Mouse (Mus musculus) limb, embryonic 10.5 days (tissue): ENCODE results near the gene Anxa8. TPM values are rescaled to one million over a fixed set of nuclear protein-coding genes. Genes with fewer than 3 reads are reported as not detected.

ENCODE experiments used
- DNase-seq: peaks from one replicate; pipeline ENCODE4 v3.0.0-alpha.2; 2017; ENCODE audit warnings: low spot score
- H3K27ac ChIP-seq: fragments of 300-500 bp; sonication (generic); 2 replicates; pipeline ENCODE4 v1.5.1; 2016; ENCODE audit warnings: mild to moderate bottlenecking
- H3K27me3 ChIP-seq: fragments of 300-500 bp; sonication (generic); 2 replicates; pipeline ENCODE4 v1.6.1; 2016; ENCODE audit warnings: low read depth, mild to moderate bottlenecking; ENCODE audit not compliant: poor library complexity, severe bottlenecking
- H3K36me3 ChIP-seq: fragments of 300-500 bp; sonication (generic); 2 replicates; pipeline ENCODE4 v1.6.1; 2016; ENCODE audit warnings: mild to moderate bottlenecking, moderate library complexity
- H3K4me1 ChIP-seq: fragments of 300-500 bp; sonication (generic); 2 replicates; pipeline ENCODE4 v1.6.1; 2016
- H3K4me3 ChIP-seq: fragments of 300-500 bp; sonication (generic); 2 replicates; pipeline ENCODE4 v1.5.1; 2016; ENCODE audit warnings: mild to moderate bottlenecking, moderate library complexity
- H3K9me3 ChIP-seq: fragments of 300-500 bp; sonication (generic); replicated peaks from 2 replicates; pipeline ENCODE4 v1.6.1; 2016; ENCODE audit warnings: mild to moderate bottlenecking
- WGBS: fragments of 180-500 bp; shearing (Covaris S2); methylation state at CpG from one replicate; pipeline ENCODE4 v1.1.7; 2016; 5-methylcytosine and 5-hydroxymethylcytosine counted together
- polyA plus RNA-seq: library from polyadenylated mRNA; unstranded; fragments of >200 nt; fragmentation: Nextera tagmentation; extraction: Ambion mirVana; gene quantifications from 2 replicates; pipeline ENCODE4 v1.2.1, GENCODE M21; 2016

Anxa8 gene
- polyA plus RNA-seq = 0.65 and 0.70 TPM in 2 replicates

GRCm38 (mm10) chr14:34085731-34086130, at the start of gene Anxa8:
Gene Anxa8 (plus strand): TSS chr14:34085981.
- H3K4me1 ChIP-seq = no peaks in the 10 kb centered on the region
- DNase-seq = no peak
- H3K27me3 ChIP-seq = no peaks in the 10 kb centered on the region
- H3K36me3 ChIP-seq = no peaks in the 10 kb centered on the region
- no peak within 1 kb of the TSS for H3K4me3 ChIP-seq
- no peaks in the 10 kb centered on the region for H3K9me3 ChIP-seq
- no peak within 1 kb of the TSS for H3K27ac ChIP-seq
- WGBS = 76% methylated on average over 4 of the region's 4 CpGs

- Histone ChIP-seq H3K27me3 (no peaks in the 10 kb centered on the region), H3K4me1 (no peaks in the 10 kb centered on the region), H3K27ac (no peak overlapping the region), H3K36me3 (no peaks in the 10 kb centered on the region), H3K9me3 (no peaks in the 10 kb centered on the region), H3K4me3 (no peak overlapping the region)
- WGBS = 84% methylated on average over 4 of the region's 4 CpGs
- DNase-seq = no peak
Measured at GRCm38 (mm10) chr14:34041241-34041640, 44.5 kb upstream of the Anxa8 start.

GRCm38 (mm10) chr14:34043341-34043740, 42.4 kb upstream of the Anxa8 start:
- Histone ChIP-seq H3K9me3 (no peaks in the 10 kb centered on the region), H3K4me1 (no peaks in the 10 kb centered on the region), H3K4me3 (no peak overlapping the region), H3K36me3 (no peaks in the 10 kb centered on the region), H3K27ac (no peak overlapping the region), H3K27me3 (no peaks in the 10 kb centered on the region)
- DNase-seq = no peak
- 62% methylated on average over 3 of the region's 3 CpGs for WGBS

DNA sequence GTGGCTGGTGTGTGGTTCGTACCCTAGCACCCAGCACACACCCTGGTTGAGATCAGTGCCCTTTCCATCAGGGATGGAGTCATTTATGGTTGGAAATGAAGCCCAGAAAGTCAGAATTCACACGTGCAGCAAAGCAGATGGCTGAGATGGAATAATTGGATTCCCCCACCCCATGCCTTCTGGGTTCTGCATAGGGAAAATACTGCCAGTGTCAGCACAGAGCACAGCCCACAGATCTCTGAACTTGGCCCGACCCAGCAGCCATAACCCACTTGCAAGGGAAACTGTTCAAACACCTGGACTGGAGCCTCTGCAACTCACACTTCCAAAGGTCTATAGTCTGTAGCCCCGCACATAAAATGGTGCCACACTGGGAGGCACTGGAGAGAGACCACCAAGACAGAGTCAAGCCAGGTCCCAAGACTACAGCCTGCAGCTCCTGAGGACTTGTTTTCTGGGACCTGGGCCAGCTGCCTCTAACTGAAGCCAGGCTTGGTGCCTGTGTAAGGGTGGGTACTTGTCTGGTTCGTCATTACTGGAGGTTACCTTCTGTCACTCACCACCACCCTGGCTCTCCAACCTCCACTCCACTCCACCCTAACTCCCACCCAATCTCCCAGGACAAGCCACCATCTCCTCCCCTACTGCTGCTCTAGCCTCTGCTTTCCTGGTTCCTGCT, 35.5 kb upstream of the Anxa8 start:
- Histone ChIP-seq H3K36me3 (no peaks in the 10 kb centered on the region), H3K4me3 (no peak overlapping the region), H3K27me3 (no peaks in the 10 kb centered on the region), H3K27ac (no peak overlapping the region; the same call in 1 of the 2 replicates), H3K9me3 (no peaks in the 10 kb centered on the region), H3K4me1 (peaks cover 8% of the 10 kb centered on the region; the same call in 1 of the 2 replicates)
- WGBS = 76% methylated on average over 5 of the region's 5 CpGs
- no peak for DNase-seq

DNA sequence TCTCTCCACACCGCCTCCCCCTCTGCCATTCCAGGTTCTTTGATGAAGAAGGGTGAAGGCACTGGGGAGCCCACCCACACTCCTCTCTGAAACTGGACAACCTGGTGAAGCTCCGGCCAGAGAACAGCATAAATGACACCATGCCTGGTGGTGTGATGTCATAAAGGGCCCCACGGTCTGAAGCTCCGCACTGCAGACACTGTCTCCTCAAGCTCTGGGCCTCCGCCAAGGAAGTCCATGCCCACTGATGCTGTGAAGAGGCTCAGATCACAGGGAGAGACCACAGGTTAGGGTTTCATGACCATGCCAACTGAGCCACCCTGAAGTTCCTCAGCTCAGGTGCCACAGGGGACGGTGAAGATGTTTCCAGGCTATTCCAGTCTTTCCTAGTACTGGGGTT, 33.3 kb upstream of the Anxa8 start, which contains the start of gene Antxrl:
TSS of gene Antxrl (plus strand) at position 192 of the 400 bp plus-strand sequence.
- H3K27me3 ChIP-seq = no peaks in the 10 kb centered on the region
- peaks cover 8% of the 10 kb centered on the region; the same call in 1 of the 2 replicates for H3K4me1 ChIP-seq
- DNase-seq = no peak
- H3K36me3 ChIP-seq = no peaks in the 10 kb centered on the region
- no peak within 1 kb of the TSS for H3K4me3 ChIP-seq
- WGBS = 90% methylated on average over 6 of the region's 6 CpGs
- no peak within 1 kb of the TSS for H3K27ac ChIP-seq
- no peaks in the 10 kb centered on the region for H3K9me3 ChIP-seq

GRCm38 (mm10) chr14:34071665-34072064, 14.1 kb upstream of the Anxa8 start:
- Histone ChIP-seq H3K9me3 (no peaks in the 10 kb centered on the region), H3K27ac (no peak overlapping the region), H3K36me3 (no peaks in the 10 kb centered on the region), H3K4me3 (no peak overlapping the region), H3K4me1 (peaks cover 7% of the 10 kb centered on the region; the same call in 1 of the 2 replicates), H3K27me3 (no peaks in the 10 kb centered on the region)
- 54% methylated on average over 6 of the region's 6 CpGs for WGBS
- no peak for DNase-seq

GRCm38 (mm10) chr14:34075346-34075745, 10.4 kb upstream of the Anxa8 start:
- Histone ChIP-seq H3K9me3 (no peaks in the 10 kb centered on the region), H3K4me3 (no peak overlapping the region), H3K36me3 (no peaks in the 10 kb centered on the region), H3K27me3 (no peaks in the 10 kb centered on the region), H3K27ac (no peak overlapping the region), H3K4me1 (peaks cover 4% of the 10 kb centered on the region; the same call in 1 of the 2 replicates)
- DNase-seq = no peak
- 66% methylated on average over 4 of the region's 4 CpGs for WGBS

GRCm38 (mm10) chr14:34077222-34077621, 8.6 kb upstream of the Anxa8 start:
- no peaks in the 10 kb centered on the region for H3K4me1 ChIP-seq
- H3K9me3 ChIP-seq = no peaks in the 10 kb centered on the region
- H3K4me3 ChIP-seq = no peak overlapping the region
- no peak for DNase-seq
- no peaks in the 10 kb centered on the region for H3K36me3 ChIP-seq
- H3K27ac ChIP-seq = no peak overlapping the region
- H3K27me3 ChIP-seq = no peaks in the 10 kb centered on the region
- WGBS = 73% methylated on average over 5 of the region's 5 CpGs

GRCm38 (mm10) chr14:34078293-34078692, 7.5 kb upstream of the Anxa8 start:
- H3K4me3 ChIP-seq = no peak overlapping the region
- no peak for DNase-seq
- no peaks in the 10 kb centered on the region for H3K4me1 ChIP-seq
- H3K9me3 ChIP-seq = no peaks in the 10 kb centered on the region
- no peaks in the 10 kb centered on the region for H3K36me3 ChIP-seq
- WGBS = 79% methylated on average over 4 of the region's 4 CpGs
- H3K27me3 ChIP-seq = no peaks in the 10 kb centered on the region
- H3K27ac ChIP-seq = no peak overlapping the region

DNA sequence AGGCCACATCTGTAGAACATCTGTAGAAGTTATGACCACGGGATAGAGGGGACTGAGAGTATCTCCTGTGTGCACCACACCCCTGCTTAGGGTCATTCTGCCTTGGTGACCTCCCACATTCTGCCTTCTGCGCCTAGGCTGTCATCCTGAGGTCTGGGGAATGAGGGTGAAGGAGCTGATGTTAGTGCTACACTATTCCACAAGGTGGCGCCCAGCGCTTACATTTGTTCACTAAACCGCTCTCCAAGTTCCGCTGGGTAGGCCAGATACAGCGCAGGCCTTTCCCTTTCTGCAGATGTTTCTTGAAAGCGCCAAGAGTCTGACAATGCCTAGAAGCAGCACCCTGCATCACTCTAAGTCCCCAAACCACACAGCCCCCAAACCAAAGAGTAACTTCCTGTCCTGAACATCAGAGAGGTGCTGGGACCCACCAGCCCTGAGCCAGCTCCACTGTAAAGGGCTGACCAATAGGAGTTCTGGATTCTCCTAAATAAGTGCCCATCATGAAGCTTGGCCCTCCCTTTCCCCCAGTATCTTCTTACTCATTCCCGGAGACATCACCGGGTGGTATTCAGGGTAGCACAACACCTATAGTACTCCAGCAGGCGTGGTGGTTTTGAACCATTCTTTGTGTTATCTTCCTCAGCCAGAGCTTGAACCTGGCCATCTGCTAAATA, 5.3 kb upstream of the Anxa8 start:
- no peaks in the 10 kb centered on the region for H3K27me3 ChIP-seq

GRCm38 (mm10) chr14:34086806-34087205, 1.0 kb downstream of the Anxa8 start:
- 0 out of 2 replicates have a peak, but pooled peaks cover 2% of the 10 kb centered on the region for H3K4me1 ChIP-seq
- 78% methylated on average over 4 of the region's 4 CpGs for WGBS
- no peak overlapping the region for H3K27ac ChIP-seq
- H3K27me3 ChIP-seq = no peaks in the 10 kb centered on the region
- H3K4me3 ChIP-seq = no peak overlapping the region
- no peaks in the 10 kb centered on the region for H3K36me3 ChIP-seq
- DNase-seq = no peak
- H3K9me3 ChIP-seq = no peaks in the 10 kb centered on the region

More for the DNA sequence above, 5.3 kb upstream of the Anxa8 start:
- WGBS = 9% methylated on average over 11 of the region's 11 CpGs
- Histone ChIP-seq H3K36me3 (no peaks in the 10 kb centered on the region), H3K4me1 (no peaks in the 10 kb centered on the region), H3K27ac (no peak overlapping the region), H3K4me3 (no peak overlapping the region), H3K9me3 (no peaks in the 10 kb centered on the region)
- DNase-seq = peak; percentile 86

DNA sequence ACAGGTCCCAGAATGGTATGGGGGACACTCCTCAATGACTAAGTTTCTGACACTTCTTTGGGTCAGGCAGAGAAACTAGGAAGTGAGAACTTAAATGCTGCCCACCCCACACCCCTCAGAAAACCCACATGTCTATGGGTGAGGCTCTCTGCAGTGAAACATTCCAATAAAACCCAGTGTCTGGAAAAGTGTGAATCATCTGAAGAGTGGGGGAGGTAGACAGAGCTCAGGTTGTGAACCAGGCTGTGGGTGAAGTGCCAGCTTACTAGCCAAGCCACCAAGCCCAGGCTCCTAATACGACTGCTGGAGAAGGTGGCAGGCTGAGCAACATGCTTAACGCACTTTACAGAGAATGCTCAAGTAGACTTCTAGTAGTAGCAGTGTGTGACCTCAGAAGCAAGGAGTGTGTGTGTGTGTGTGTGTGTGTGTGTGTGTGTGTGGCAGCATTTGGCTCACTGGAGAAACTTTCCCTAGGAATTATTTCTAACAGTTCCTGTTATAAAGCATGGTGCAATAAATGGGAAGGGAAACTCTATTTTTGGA, 2.1 kb downstream of the Anxa8 start:
- H3K4me3 ChIP-seq = no peak overlapping the region
- 0 out of 2 replicates have a peak, but pooled peaks cover 6% of the 10 kb centered on the region for H3K4me1 ChIP-seq
- H3K9me3 ChIP-seq = no peaks in the 10 kb centered on the region
- no peaks in the 10 kb centered on the region for H3K27me3 ChIP-seq
- no peaks in the 10 kb centered on the region for H3K36me3 ChIP-seq
- H3K27ac ChIP-seq = no peak overlapping the region
- WGBS = 87% methylated on average over 2 of the region's 2 CpGs
- no peak for DNase-seq

DNA sequence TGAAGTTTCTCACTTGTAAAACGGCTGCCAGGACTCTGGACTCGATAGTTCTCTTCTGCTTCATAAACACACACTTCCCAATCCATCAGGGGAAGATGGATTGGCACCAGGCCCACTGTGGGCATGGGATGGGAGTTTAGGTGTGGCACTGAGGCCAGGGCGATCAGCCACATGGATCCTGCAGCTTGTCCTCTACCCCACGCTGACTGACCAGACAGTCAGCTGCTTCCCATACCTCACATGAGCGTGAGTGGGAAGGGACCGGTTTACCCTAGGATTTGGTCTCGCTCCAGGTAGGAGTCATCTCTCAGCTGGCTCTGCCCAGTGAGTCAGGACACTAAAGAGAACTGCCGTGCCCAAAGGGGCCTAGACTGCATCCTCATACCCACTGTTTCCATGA, 4.0 kb downstream of the Anxa8 start:
- no peaks in the 10 kb centered on the region for H3K9me3 ChIP-seq
- H3K4me3 ChIP-seq = no peak overlapping the region
- 83% methylated on average over 8 of the region's 8 CpGs for WGBS
- no peak overlapping the region for H3K27ac ChIP-seq
- H3K27me3 ChIP-seq = no peaks in the 10 kb centered on the region
- no peak for DNase-seq
- no peaks in the 10 kb centered on the region for H3K36me3 ChIP-seq
- 0 out of 2 replicates have a peak, but pooled peaks cover 6% of the 10 kb centered on the region for H3K4me1 ChIP-seq
